Mouse (Mus musculus): ENCODE measurements around the gene Hrh1.
"Not testable (repeated sequence)": the region's sequence is repeated elsewhere in the genome, so short reads cannot be mapped to it uniquely, and the experiment has no call there.

DNA sequence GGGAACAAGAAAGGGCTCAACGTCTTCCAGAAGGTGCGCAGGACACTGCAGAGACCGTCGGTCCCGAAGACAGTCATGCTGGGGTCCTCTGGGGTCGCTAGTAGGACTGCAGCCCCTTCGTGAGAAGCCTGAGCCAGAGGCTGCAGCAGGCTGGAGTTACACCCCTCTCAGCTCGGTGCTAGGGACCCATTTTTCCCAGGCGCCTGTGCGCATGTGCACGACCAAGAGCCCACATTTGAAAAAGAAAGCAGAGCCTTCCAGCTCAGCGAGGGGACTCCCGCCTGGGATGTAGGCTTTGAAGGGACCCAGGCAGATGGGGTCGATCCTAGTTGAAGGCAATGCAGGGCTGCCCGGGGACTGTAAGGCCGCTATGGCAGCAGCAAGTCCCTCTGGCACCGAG lies 116.3 kb downstream of the Hrh1 start:
- not testable (repeated sequence) for TF ChIP-seq CTCF (IDR thresholded peaks at IDR 0.05; ENCODE audit: control insufficient read depth, insufficient read depth, insufficient read length); MYOD1 (IDR thresholded peaks at IDR 0.05; ENCODE audit: control insufficient read depth, insufficient read length, low read depth); MAX (IDR thresholded peaks at IDR 0.05); USF1 (IDR thresholded peaks at IDR 0.05; ENCODE audit: low read depth); CEBPB (IDR thresholded peaks at IDR 0.05; ENCODE audit: low read depth); FOSL1 (IDR thresholded peaks at IDR 0.05; ENCODE audit: insufficient read depth, low read length, poor library complexity, severe bottlenecking); MYOG (IDR thresholded peaks at IDR 0.05; ENCODE audit: control insufficient read depth, extremely low read depth, insufficient read length)

Measured in C2C12 (cell line).